Mouse (Mus musculus) liver, adult 2 months (tissue): ENCODE data around the gene Chek1.

ENCODE experiments used
- CTCF ChIP-seq: fragments of 200-500 bp; IDR thresholded peaks from 2 replicates; pipeline ENCODE4 v1.5.1; 2011; ENCODE audit warnings: low read depth, low read length, control low read depth
- POLR2A ChIP-seq: fragments of 200-500 bp; IDR thresholded peaks from 2 replicates; pipeline ENCODE4 v1.6.1; 2011; ENCODE audit warnings: low read length, control low read depth; ENCODE audit not compliant: insufficient read depth; ENCODE audit errors: extremely low read depth

GRCm38 (mm10) chr9:36716624-36717023 is 10.2 kb downstream of the Chek1 start:
- TF ChIP-seq POLR2A (no peak), CTCF (no peak)
